Mouse (Mus musculus) cerebellum, adult 2 months (tissue): Measurements from ENCODE around the gene Celf1.

Experiments
- CTCF ChIP-seq: fragments of 200-500 bp; IDR thresholded peaks from 2 replicates; pipeline ENCODE4 v1.5.1; 2011; ENCODE audit warnings: low read depth, mild to moderate bottlenecking, control low read depth, low read length, moderate library complexity, borderline replicate concordance; ENCODE audit not compliant: insufficient read depth
- POLR2A ChIP-seq: fragments of 200-500 bp; IDR thresholded peaks from 2 replicates; pipeline ENCODE4 v1.6.1; 2011; ENCODE audit warnings: low read length, control low read depth, borderline replicate concordance; ENCODE audit not compliant: insufficient read depth

- TF ChIP-seq POLR2A (no peak), CTCF (no peak)
Observed at GRCm38 (mm10) chr2:91015386-91015785, 75.2 kb downstream of the Celf1 start.
